In genomic region chr6:16958102-16958501, GRCm38 (mm10) we compare ENCODE assay signal across 16 mouse cellular contexts. TPM values are rescaled to one million over a fixed set of nuclear protein-coding genes. Genes with fewer than 3 reads are reported as not detected.
DNase-seq lines count a peak whose midpoint lies in the region; ATAC-seq and TF ChIP-seq lines count a peak whose summit lies in the region.
"Had no signal": no experiment of that assay in that cellular context is flagged by ENCODE, and none has a peak within 500 bp of the region (broad histone marks: within the 10 kb centered on the region; RNA-seq: fewer than 3 reads in every experiment).

No protein-coding gene starts in this region.

- no peaks in the 10 kb centered on the region for H3K36me3 ChIP-seq in heart, postnatal 0 days (replicated peaks; ENCODE audit: control insufficient read depth, insufficient read depth, low read length)
- H3K36me3 ChIP-seq in heart, adult 2 months (ENCODE audit: control insufficient read depth, insufficient read depth, low read length): no peaks in the 10 kb centered on the region
- no peaks in the 10 kb centered on the region for H3K36me3 ChIP-seq in midbrain, postnatal 0 days (ENCODE audit: insufficient read depth, low read length)
- no peaks in the 10 kb centered on the region for H3K36me3 ChIP-seq in midbrain, embryonic 15.5 days (replicated peaks)
- H3K36me3 ChIP-seq in hindbrain, embryonic 10.5 days: no peaks in the 10 kb centered on the region
- H3K36me3 ChIP-seq: embryonic facial prominence, embryonic 12.5 days had no signal

- H3K27me3 ChIP-seq in heart, postnatal 0 days (ENCODE audit: control insufficient read depth, insufficient read depth, low read length): no peaks in the 10 kb centered on the region
- H3K27me3 ChIP-seq in heart, adult 2 months (ENCODE audit: control insufficient read depth, insufficient read depth, low read length): no peaks in the 10 kb centered on the region
- H3K27me3 ChIP-seq in midbrain, postnatal 0 days (ENCODE audit: insufficient read depth, low read length): no peaks in the 10 kb centered on the region
- H3K27me3 ChIP-seq in midbrain, embryonic 15.5 days (replicated peaks): no peaks in the 10 kb centered on the region
- H3K27me3 ChIP-seq in hindbrain, embryonic 10.5 days (ENCODE audit: insufficient read depth, poor library complexity, severe bottlenecking): no peaks in the 10 kb centered on the region
- H3K27me3 ChIP-seq: CH12.LX; embryonic facial prominence, embryonic 12.5 days; forebrain, embryonic 13.5 days had no signal

- TF ChIP-seq POLR2A in heart, adult 2 months (IDR thresholded peaks at IDR 0.05; ENCODE audit: insufficient read depth, low read depth, low read length): no peak
- no peak for TF ChIP-seq POLR2A in embryonic fibroblast, embryonic 13.5 days (IDR thresholded peaks at IDR 0.05; ENCODE audit: low read depth, low read length)

- H3K27ac ChIP-seq in heart, postnatal 0 days (ENCODE audit: low read depth): no peak overlapping the region
- H3K27ac ChIP-seq in heart, adult 2 months: no peak overlapping the region
- H3K27ac ChIP-seq in midbrain, postnatal 0 days (ENCODE audit: low read depth, low read length): no peak overlapping the region
- no peak overlapping the region for H3K27ac ChIP-seq in midbrain, embryonic 15.5 days
- H3K27ac ChIP-seq in embryonic fibroblast, embryonic 13.5 days (ENCODE audit: insufficient read depth, low read length): peak overlapping the region; percentile 59; the same call in 1 of the 2 replicates
- no peak overlapping the region for H3K27ac ChIP-seq in hindbrain, embryonic 10.5 days
- H3K27ac ChIP-seq: embryonic facial prominence, embryonic 12.5 days; forebrain, embryonic 13.5 days had no signal

- no peak for TF ChIP-seq CTCF in heart, postnatal 0 days (IDR thresholded peaks at IDR 0.05; ENCODE audit: low read depth)
- TF ChIP-seq CTCF in heart, adult 2 months (IDR thresholded peaks at IDR 0.05): no peak
- no peak for TF ChIP-seq CTCF in midbrain, postnatal 0 days (IDR thresholded peaks at IDR 0.05)
- no peak for TF ChIP-seq CTCF in embryonic fibroblast, embryonic 13.5 days (IDR thresholded peaks at IDR 0.05; ENCODE audit: borderline replicate concordance, insufficient read depth, low read length)

- H3K4me1 ChIP-seq in heart, postnatal 0 days (ENCODE audit: control insufficient read depth, insufficient read depth): no peaks in the 10 kb centered on the region
- H3K4me1 ChIP-seq in heart, adult 2 months (ENCODE audit: control insufficient read depth, insufficient read depth, low read length): no peaks in the 10 kb centered on the region
- no peaks in the 10 kb centered on the region for H3K4me1 ChIP-seq in midbrain, postnatal 0 days (ENCODE audit: insufficient read depth, low read length)
- H3K4me1 ChIP-seq in midbrain, embryonic 15.5 days: peaks cover 7% of the 10 kb centered on the region; the same call in 1 of the 2 replicates
- peaks cover 11% of the 10 kb centered on the region for H3K4me1 ChIP-seq in embryonic fibroblast, embryonic 13.5 days (ENCODE audit: control insufficient read depth, insufficient read depth, low read length)
- no peaks in the 10 kb centered on the region for H3K4me1 ChIP-seq in hindbrain, embryonic 10.5 days (replicated peaks)
- H3K4me1 ChIP-seq: embryonic facial prominence, embryonic 12.5 days; forebrain, embryonic 13.5 days had no signal

- no peaks in the 10 kb centered on the region for H3K9me3 ChIP-seq in heart, postnatal 0 days (replicated peaks; ENCODE audit: control insufficient read depth, low read length)
- H3K9me3 ChIP-seq in midbrain, postnatal 0 days (ENCODE audit: low read length): no peaks in the 10 kb centered on the region
- H3K9me3 ChIP-seq in midbrain, embryonic 15.5 days: no peaks in the 10 kb centered on the region
- no peaks in the 10 kb centered on the region for H3K9me3 ChIP-seq in hindbrain, embryonic 10.5 days
- H3K9me3 ChIP-seq: embryonic facial prominence, embryonic 12.5 days; forebrain, embryonic 13.5 days had no signal

- no peak overlapping the region for H3K4me3 ChIP-seq in heart, postnatal 0 days (ENCODE audit: low read depth, low read length)
- no peak overlapping the region for H3K4me3 ChIP-seq in heart, adult 2 months
- H3K4me3 ChIP-seq in midbrain, postnatal 0 days (ENCODE audit: low read depth, low read length): no peak overlapping the region
- no peak overlapping the region for H3K4me3 ChIP-seq in midbrain, embryonic 15.5 days
- H3K4me3 ChIP-seq in embryonic fibroblast, embryonic 13.5 days (ENCODE audit: insufficient read depth, low read length): no peak overlapping the region
- H3K4me3 ChIP-seq in hindbrain, embryonic 10.5 days: no peak overlapping the region
- H3K4me3 ChIP-seq: embryonic facial prominence, embryonic 12.5 days; forebrain, embryonic 13.5 days had no signal

- no peaks in the 10 kb centered on the region for H3K79me2 ChIP-seq in heart, adult 2 months (replicated peaks; ENCODE audit: control insufficient read depth, insufficient read depth, low read length)

- intact Hi-C loops in heart, adult 2 months (cut with DNase I): no loop called here
- intact Hi-C loops in heart, postnatal 25 days (cut with DNase I): no loop called here

- TF ChIP-seq EP300 in heart, postnatal 0 days (IDR thresholded peaks at IDR 0.05; ENCODE audit: low read depth): no peak
- TF ChIP-seq EP300 in heart, adult 2 months (IDR thresholded peaks at IDR 0.05; ENCODE audit: insufficient read depth, low read depth, low read length): no peak

- H3K9ac ChIP-seq in heart, postnatal 0 days (replicated peaks; ENCODE audit: low read depth, low read length): no peak overlapping the region
- no peak overlapping the region for H3K9ac ChIP-seq in heart, adult 2 months (ENCODE audit: low read depth, low read length)
- no peak overlapping the region for H3K9ac ChIP-seq in midbrain, postnatal 0 days (replicated peaks; ENCODE audit: low read length, poor library complexity, severe bottlenecking)
- H3K9ac ChIP-seq in midbrain, embryonic 15.5 days: no peak overlapping the region
- H3K9ac ChIP-seq: embryonic facial prominence, embryonic 12.5 days; forebrain, embryonic 13.5 days had no signal

- H3K4me2 ChIP-seq in heart, postnatal 0 days (ENCODE audit: low read depth, low read length): no peak overlapping the region
- H3K4me2 ChIP-seq in midbrain, postnatal 0 days (ENCODE audit: low read depth, low read length, poor library complexity, severe bottlenecking): no peak overlapping the region
- H3K4me2 ChIP-seq in midbrain, embryonic 15.5 days: no peak overlapping the region
- H3K4me2 ChIP-seq: embryonic facial prominence, embryonic 12.5 days; forebrain, embryonic 13.5 days; liver, embryonic 11.5 days had no signal

- ATAC-seq in heart, postnatal 0 days (ENCODE audit: insufficient read depth, low read depth): no peak
- no peak for ATAC-seq in midbrain, postnatal 0 days (ENCODE audit: low FRiP score)
- ATAC-seq in midbrain, embryonic 15.5 days (replicated peaks): no peak
- ATAC-seq: forebrain, embryonic 13.5 days had no signal

- DNase-seq in heart, postnatal 0 days (ENCODE audit: low spot score): peak; percentile 15
- no peak for DNase-seq in heart, adult 2 months
- DNase-seq in midbrain, postnatal 0 days (ENCODE audit: low spot score): peak; percentile 5
- peak; percentile 9 for DNase-seq in heart, postnatal 25 days (ENCODE audit: low spot score)
- DNase-seq in hindbrain, embryonic 10.5 days (ENCODE audit: low spot score): no peak
- DNase-seq: adrenal gland, postnatal 10 days; cerebellum, postnatal 14 days; right cerebral cortex, postnatal 25 days; thymus, postnatal 4 days had no signal

- 47% methylated on average over 3 of the region's 3 CpGs for WGBS in heart, postnatal 0 days
- WGBS in heart, adult 2 months: 49% methylated on average over 3 of the region's 3 CpGs
- WGBS in midbrain, postnatal 0 days: 78% methylated on average over 3 of the region's 3 CpGs
- 84% methylated on average over 3 of the region's 3 CpGs for WGBS in midbrain, embryonic 15.5 days
- 85% methylated on average over 3 of the region's 3 CpGs for WGBS in hindbrain, embryonic 10.5 days

RNA-seq across cellular contexts. Expression of gene Tfec, which starts 59.9 kb away (rescaled TPM):
- total RNA-seq in heart, postnatal 0 days (2014; rRNA removed; ENCODE audit: low replicate concordance): 0.34 and 1.7 TPM in 2 replicates
- polyA plus RNA-seq in heart, postnatal 0 days (2015; fragmentation: Nextera tagmentation; extraction: Ambion mirVana): 0.38 and 0.48 TPM in 2 replicates
- under 1 TPM; 0.18 to 0.26 TPM for total RNA-seq in heart, adult 2 months (2021)
- 0.10 and 0.15 TPM in 2 replicates for polyA plus RNA-seq in heart, adult 2 months (2012; rRNA removed)
- total RNA-seq in midbrain, postnatal 0 days (2014; rRNA removed): 0.82 and 1.6 TPM in 2 replicates
- 0.13 and 0.38 TPM in 2 replicates for polyA plus RNA-seq in midbrain, postnatal 0 days (2015; fragmentation: Nextera tagmentation; extraction: Ambion mirVana)
- polyA plus RNA-seq in midbrain, embryonic 15.5 days (2015; fragmentation: Nextera tagmentation; extraction: Ambion mirVana): 0.31 and 0.45 TPM in 2 replicates
- 0.63 TPM in 1 of 2 replicates, not detected in the other for polyA plus RNA-seq in embryonic fibroblast, embryonic 13.5 days (2011; ENCODE audit: insufficient read length, low read depth, missing spikeins)
- total RNA-seq in heart, postnatal 25 days (2021): under 1 TPM; 0.44 to 0.75 TPM
- 1.4 and 2.1 TPM in 2 replicates for polyA plus RNA-seq in hindbrain, embryonic 10.5 days (2016; fragmentation: Nextera tagmentation; extraction: Ambion mirVana)
- total RNA-seq: CH12.LX; monocyte, adult 5-6 weeks had no signal

Comparison
In these comparisons a context has a peak if more than half of its experiments do, and no peak if none do; other contexts are left out.
1. DNase-seq: peak in heart, postnatal 0 days (single experiment), midbrain, postnatal 0 days (single experiment) and heart, postnatal 25 days (single experiment); none in heart, adult 2 months (0 of 2) and hindbrain, embryonic 10.5 days (single experiment).